Mouse (Mus musculus) bone marrow, adult 2 months (tissue): Measurements from ENCODE around the gene Hsp90ab1. TPM values are rescaled to one million over a fixed set of nuclear protein-coding genes. Genes with fewer than 3 reads are reported as not detected.

ENCODE experiments used
- H3K27ac ChIP-seq: fragments of 200-500 bp; 2 replicates; pipeline ENCODE4 v1.5.1; 2012; ENCODE audit warnings: low read depth, mild to moderate bottlenecking, control low read depth, inconsistent platforms, low read length; ENCODE audit not compliant: control insufficient read depth, poor library complexity, insufficient read depth
- H3K4me1 ChIP-seq: fragments of 200-500 bp; 2 replicates; pipeline ENCODE4 v1.6.1; 2011; ENCODE audit warnings: low read length; ENCODE audit not compliant: control insufficient read depth, insufficient read depth
- H3K4me3 ChIP-seq: fragments of 200-500 bp; replicated peaks from 2 replicates; pipeline ENCODE3; 2011; ENCODE audit warnings: mild to moderate bottlenecking, low read depth, low read length, control low read depth; ENCODE audit not compliant: control insufficient read depth
- CTCF ChIP-seq: fragments of 200-500 bp; IDR thresholded peaks from 2 replicates; pipeline ENCODE4 v1.5.1; 2011; ENCODE audit warnings: low read length, control low read depth; ENCODE audit not compliant: control insufficient read depth, insufficient read depth
- POLR2A ChIP-seq: fragments of 200-500 bp; IDR thresholded peaks from 2 replicates; pipeline ENCODE4 v1.6.1; 2011; ENCODE audit warnings: low read depth, mild to moderate bottlenecking, control low read depth, low read length, borderline replicate concordance; ENCODE audit not compliant: control insufficient read depth
- WGBS: fragments of 180-500 bp; shearing (Covaris S2); methylation state at CpG from one replicate; pipeline ENCODE4 v1.1.7; 2018; 5-methylcytosine and 5-hydroxymethylcytosine counted together
- polyA plus RNA-seq: library from polyadenylated mRNA; stranded (reverse); fragments of >200 nt; gene quantifications from 2 replicates; pipeline ENCODE4 v1.2.4, GENCODE M21; 2011; ENCODE audit warnings: low replicate concordance; ENCODE audit not compliant: missing spikeins, insufficient read depth, insufficient read length

Hsp90ab1 gene
- polyA plus RNA-seq, 1 experiment = 1,077 TPM

DNA sequence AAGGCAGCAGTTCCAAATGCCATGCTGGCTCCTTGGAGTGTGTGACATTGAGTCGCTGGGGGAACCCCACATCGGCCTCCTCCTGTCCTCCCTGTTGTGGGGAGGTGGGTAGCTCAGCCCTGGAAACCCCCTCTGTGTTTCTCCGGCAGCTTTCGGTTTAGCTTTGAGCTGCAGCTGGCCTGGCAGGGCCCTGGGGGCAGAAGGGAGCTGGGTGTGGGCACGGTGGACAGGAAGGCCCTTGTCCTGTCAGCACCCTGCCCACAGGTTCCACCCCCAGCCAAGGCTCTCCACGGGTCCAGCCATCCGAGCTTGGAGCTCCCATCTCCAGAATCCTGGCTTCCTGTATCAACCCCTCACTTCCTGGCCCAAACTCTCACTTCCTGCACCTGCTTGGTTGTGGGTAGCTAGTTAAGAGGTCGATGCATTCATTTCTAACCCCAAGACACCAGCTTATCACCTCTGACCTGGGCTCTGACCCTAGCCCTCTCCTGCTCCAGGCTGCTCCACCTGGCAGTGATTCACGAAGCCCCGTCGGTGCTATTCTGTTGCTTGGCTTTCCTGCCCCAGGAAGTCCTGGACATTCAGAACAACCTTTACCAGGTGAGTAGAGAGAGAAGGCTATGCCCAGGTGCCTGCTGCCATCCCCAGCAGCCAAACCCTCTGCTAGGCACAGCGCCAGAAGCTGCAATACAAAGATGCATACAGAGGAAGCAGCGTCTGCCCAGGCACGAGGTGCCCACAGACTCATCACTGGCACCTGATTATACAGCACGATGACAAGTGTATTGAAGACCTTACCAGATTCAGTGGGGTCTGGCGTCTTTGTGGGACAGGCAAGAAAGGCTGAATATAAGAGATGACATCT, 14.8 kb downstream of the Hsp90ab1 start:
- WGBS = 20% methylated on average over 16 of the region's 16 CpGs
- H3K27ac ChIP-seq = peak overlapping the region; percentile 66
- H3K4me1 ChIP-seq = no peaks in the 10 kb centered on the region; the same call in 1 of the 2 replicates

DNA sequence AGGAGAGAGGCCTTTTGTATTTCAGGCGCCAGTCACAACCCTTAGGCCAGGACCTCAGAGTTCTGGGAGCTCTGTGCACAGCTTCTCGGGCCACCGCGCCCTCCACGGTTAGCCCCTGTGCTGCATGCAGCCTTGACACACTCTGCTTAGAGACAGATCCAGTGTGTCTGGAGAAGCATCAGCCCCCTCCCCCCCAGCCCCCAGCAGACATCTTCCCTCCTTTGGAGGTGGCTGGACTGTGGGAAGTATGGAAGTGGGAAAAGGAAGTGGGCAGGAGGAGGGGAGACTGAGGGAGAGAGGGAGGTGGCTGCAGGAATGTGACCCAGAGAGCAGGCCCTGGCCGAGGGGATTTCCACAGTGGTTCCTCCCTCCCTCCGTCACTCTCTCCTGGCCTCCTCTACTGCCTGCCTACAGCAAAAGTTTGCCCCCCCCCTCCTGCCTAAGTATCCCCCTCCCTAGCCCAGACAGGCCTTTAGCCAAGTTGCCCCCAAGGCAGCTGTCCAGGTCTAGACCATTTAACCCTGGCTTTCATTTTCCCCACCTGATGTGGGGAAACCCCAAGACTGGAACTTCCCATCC, 15.7 kb downstream of the Hsp90ab1 start:
- H3K4me3 ChIP-seq = peak overlapping the region; percentile 75
- peak overlapping the region; percentile 66 for H3K27ac ChIP-seq
- no peak for TF ChIP-seq CTCF
- TF ChIP-seq POLR2A = no peak
- no peaks in the 10 kb centered on the region; the same call in 1 of the 2 replicates for H3K4me1 ChIP-seq
- 5% methylated on average over 7 of the region's 7 CpGs for WGBS

More for the DNA sequence above, 14.8 kb downstream of the Hsp90ab1 start:
- TF ChIP-seq CTCF (no peak), POLR2A (peak; percentile 33; the same call in 1 of the 2 replicates)
- peak overlapping the region; percentile 75 for H3K4me3 ChIP-seq

DNA sequence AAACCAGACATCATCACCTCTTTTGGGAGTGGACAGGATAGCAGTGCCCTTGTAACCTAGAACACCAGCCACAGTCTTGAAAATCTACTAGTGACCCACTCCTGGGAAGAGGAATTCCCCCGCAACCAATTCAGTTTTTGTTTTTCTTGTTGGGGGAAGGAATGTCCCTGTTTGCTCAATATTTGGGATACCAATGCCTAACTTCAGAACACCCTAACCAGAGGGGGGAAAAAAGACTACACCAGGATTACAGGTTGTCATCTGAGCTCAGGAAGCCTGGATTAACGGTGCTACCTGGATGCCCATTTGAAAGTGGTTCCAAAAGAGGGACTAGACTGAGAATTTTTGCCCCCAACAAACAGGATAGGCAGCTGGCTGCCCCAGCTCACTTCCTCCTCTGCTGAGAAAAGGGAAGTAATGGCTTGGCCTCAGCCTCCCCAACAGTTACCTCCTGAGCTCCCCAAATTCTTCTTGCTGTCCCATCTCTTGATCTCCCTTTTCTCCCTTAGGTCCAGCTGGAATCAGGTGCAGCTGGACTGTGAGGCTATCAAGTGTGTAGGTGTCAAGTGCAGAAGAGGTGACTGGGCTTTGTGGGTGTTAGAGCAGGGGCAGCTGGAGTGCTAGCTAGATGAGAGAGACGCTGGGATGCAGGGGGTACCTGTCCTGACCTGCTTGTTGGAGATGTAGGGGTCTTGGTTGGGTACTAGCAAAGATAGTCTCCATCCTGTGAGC, 16.4 kb downstream of the Hsp90ab1 start:
- 4% methylated on average over 3 of the region's 3 CpGs for WGBS
- peak overlapping the region; percentile 71 for H3K27ac ChIP-seq

DNA sequence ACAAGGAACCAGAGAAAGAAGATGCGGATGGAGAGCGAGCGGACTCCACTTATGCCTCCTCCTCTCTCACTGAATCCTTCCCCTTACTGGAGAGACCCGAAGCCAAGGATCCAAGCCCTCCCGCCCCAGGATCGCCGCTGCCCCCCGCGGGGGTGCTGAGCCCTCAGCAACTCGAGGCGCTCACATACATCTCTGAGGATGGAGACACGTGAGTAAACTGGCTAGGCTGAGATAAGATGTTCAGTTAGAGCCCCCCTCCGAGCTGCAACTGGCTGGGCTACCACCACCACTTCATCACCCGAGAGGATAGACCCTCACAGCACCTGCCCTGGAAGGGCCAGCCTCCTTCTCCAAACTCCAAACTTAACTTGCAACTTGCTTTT, 17.0 kb downstream of the Hsp90ab1 start:
- under 1% methylated on average over 14 of the region's 14 CpGs for WGBS
- Histone ChIP-seq H3K4me1 (no peaks in the 10 kb centered on the region; the same call in 1 of the 2 replicates), H3K27ac (peak overlapping the region; percentile 71), H3K4me3 (peak overlapping the region; percentile 77)
- no peak for TF ChIP-seq CTCF
- no peak for TF ChIP-seq POLR2A

More for the DNA sequence above, 16.4 kb downstream of the Hsp90ab1 start:
- H3K4me3 ChIP-seq = peak overlapping the region; percentile 77
- TF ChIP-seq CTCF (no peak), POLR2A (no peak)
- H3K4me1 ChIP-seq = no peaks in the 10 kb centered on the region; the same call in 1 of the 2 replicates

DNA sequence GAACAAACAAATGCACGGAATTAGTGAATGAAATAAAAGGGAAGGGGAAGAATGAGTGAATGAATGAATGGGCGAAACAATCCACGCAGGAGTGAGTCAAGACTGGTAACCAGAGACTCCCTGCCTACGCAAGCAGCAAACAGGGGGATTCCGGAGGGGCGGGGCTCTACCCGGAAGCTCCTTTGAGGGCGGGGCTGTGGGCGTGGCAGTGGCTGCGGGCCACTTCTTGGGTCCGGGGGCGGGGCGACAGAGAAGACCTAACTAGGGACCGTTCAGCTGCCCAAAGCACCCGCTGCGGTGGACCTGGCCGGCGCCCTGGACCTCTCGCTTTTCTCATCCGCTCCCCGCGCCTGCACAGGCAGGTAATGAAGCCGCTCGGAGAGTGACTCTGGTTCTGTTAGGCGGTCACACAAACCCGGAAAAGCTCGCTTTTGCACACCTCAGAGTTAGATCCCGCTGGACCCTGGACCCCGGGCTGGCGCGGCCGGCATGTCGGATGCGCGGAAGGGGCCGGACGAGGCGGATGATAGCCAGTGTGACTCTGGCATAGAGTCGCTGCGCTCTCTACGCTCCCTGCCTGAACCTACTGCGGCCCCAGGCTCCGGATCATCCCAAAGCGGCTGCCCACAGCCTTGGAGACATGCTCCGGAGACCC, 17.5 kb downstream of the Hsp90ab1 start, which contains the start of gene Nfkbie:
TSS of gene Nfkbie (plus strand) at position 252 of the 655 bp plus-strand sequence.
- H3K4me1 ChIP-seq = no peaks in the 10 kb centered on the region; the same call in 1 of the 2 replicates
- WGBS = under 1% methylated on average over 45 of the region's 45 CpGs
- TF ChIP-seq CTCF (no peak), POLR2A (peak; percentile 83; the same call in 1 of the 2 replicates)
- H3K4me3 ChIP-seq = peak within 1 kb of the TSS; percentile 77
- peak within 1 kb of the TSS; percentile 71 for H3K27ac ChIP-seq

DNA sequence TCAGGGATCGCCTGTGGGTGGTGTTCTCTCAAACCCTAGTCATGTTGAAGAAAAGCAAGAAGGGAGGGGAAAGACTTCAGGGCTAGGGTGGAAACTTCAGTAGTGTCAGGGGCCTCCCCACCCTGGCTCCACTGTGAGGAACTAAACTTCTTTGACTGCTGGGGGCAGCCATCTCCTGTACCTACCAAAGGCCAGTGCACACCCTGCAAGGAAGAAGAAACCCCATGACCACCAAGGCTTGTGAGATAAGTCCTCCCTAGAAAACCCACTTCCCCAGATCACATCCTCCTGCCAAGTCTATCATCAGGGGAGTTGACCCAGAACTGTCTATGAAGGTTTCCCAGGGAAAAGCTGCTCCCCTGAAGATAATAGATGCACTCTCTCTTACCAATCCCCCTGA, 18.7 kb downstream of the Hsp90ab1 start:
- 41% methylated on average over 1 of the region's 1 CpGs for WGBS

DNA sequence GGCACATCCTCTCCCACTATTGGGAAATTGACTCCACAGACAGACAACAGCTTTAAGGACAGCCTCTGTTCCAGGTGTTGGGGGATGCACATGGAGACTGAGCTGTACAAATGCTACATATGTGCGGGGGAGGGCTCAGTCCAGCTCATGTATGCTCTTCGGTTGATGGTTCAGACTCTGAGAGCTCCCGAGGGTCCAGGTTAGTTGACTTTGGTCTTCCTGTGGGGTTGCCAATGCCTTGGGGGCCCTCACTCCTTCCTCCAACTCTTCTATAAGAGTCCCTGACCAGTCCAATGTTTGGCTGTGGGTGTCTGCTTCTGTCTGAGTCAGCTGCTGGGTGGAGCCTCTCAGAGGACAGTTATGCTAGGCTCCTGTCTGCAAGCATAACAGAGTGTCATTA, 20.0 kb downstream of the Hsp90ab1 start:
- 82% methylated on average over 3 of the region's 3 CpGs for WGBS
- H3K27ac ChIP-seq = no peak overlapping the region
- H3K4me3 ChIP-seq = no peak overlapping the region
- no peaks in the 10 kb centered on the region; the same call in 1 of the 2 replicates for H3K4me1 ChIP-seq
- TF ChIP-seq CTCF = no peak
- no peak for TF ChIP-seq POLR2A

More for the DNA sequence above, 18.7 kb downstream of the Hsp90ab1 start:
- TF ChIP-seq CTCF = no peak
- TF ChIP-seq POLR2A = no peak
- no peaks in the 10 kb centered on the region; the same call in 1 of the 2 replicates for H3K4me1 ChIP-seq
- no peak overlapping the region for H3K4me3 ChIP-seq
- H3K27ac ChIP-seq = no peak overlapping the region
